Mouse (Mus musculus): ENCODE measurements around the gene Isx. TPM values are rescaled to one million over a fixed set of nuclear protein-coding genes. Genes with fewer than 3 reads are reported as not detected.

The Isx gene
- polyA plus RNA-seq, 1 experiment from 2014 or later = not detected

- Histone ChIP-seq H3K4me1 (ENCODE audit: control insufficient read depth, insufficient read depth, low read length) (no peaks in the 10 kb centered on the region), H3K9me3 (replicated peaks; ENCODE audit: control insufficient read depth, low read length, poor library complexity, severe bottlenecking) (no peaks in the 10 kb centered on the region), H3K4me2 (ENCODE audit: low read length) (no peak overlapping the region), H3K4me3 (ENCODE audit: low read depth, low read length) (no peak overlapping the region), H3K27me3 (ENCODE audit: control insufficient read depth, insufficient read depth, low read depth, low read length) (no peaks in the 10 kb centered on the region), H3K9ac (ENCODE audit: low read depth, low read length) (no peak overlapping the region), H3K36me3 (ENCODE audit: control insufficient read depth, insufficient read depth, low read length) (no peaks in the 10 kb centered on the region), H3K27ac (ENCODE audit: low read length) (no peak overlapping the region)
- ATAC-seq = no peak
- 88% methylated on average over 1 of the region's 1 CpGs for WGBS
Measured at GRCm38 (mm10) chr8:74910708-74911107, 37.7 kb downstream of the Isx start.

DNA sequence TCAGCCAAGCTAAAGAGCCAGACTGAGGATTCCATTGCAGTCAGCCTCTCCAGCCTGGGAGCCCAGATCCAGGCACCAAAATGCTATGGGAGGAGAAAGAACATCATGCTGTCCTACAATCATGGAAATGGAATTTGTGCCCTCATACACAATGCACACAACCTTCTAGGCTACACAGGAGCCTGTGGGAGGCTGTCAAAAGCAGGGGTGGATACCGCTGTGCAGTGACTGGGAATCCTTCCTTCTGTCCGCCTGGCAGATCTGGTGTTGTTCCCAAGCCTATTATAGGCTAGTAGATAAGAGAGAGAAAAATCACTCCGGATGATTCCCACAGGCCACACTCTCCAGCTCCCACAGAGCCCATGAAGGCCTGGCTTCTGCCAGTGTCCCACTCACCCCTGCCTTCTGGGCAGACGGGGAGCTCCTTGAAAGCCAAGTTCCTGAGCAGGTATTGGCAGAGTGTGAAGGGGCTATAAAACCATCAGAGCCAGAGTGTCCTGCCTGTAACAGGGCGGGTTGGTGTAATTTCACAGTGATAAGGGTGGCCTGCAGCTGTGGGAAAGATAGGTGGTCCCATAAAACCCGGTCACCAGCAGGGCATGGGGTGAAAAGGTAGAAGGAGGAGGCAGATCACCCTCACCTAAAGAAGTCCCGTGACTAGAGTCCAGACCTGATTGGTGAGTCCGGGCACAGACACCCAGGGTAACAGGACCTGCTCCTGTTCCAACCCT, 47.9 kb downstream of the Isx start:
- no peaks in the 10 kb centered on the region for H3K9me3 ChIP-seq (replicated peaks; ENCODE audit: control insufficient read depth, low read length, poor library complexity, severe bottlenecking)
- no peak overlapping the region for H3K27ac ChIP-seq (ENCODE audit: low read length)
- no peak overlapping the region for H3K9ac ChIP-seq (ENCODE audit: low read depth, low read length)
- H3K4me3 ChIP-seq (ENCODE audit: low read depth, low read length) = no peak overlapping the region
- no peaks in the 10 kb centered on the region for H3K27me3 ChIP-seq (ENCODE audit: control insufficient read depth, insufficient read depth, low read depth, low read length)
- H3K4me2 ChIP-seq (ENCODE audit: low read length) = no peak overlapping the region
- ATAC-seq = no peak
- WGBS = 82% methylated on average over 8 of the region's 8 CpGs
- no peaks in the 10 kb centered on the region for H3K36me3 ChIP-seq (ENCODE audit: control insufficient read depth, insufficient read depth, low read length)
- H3K4me1 ChIP-seq (ENCODE audit: control insufficient read depth, insufficient read depth, low read length) = no peaks in the 10 kb centered on the region

- Histone ChIP-seq H3K9me3 (replicated peaks; ENCODE audit: control insufficient read depth, low read length, poor library complexity, severe bottlenecking) (no peaks in the 10 kb centered on the region), H3K36me3 (ENCODE audit: control insufficient read depth, insufficient read depth, low read length) (no peaks in the 10 kb centered on the region), H3K9ac (ENCODE audit: low read depth, low read length) (no peak overlapping the region), H3K4me3 (ENCODE audit: low read depth, low read length) (no peak overlapping the region), H3K27ac (ENCODE audit: low read length) (no peak overlapping the region), H3K4me1 (ENCODE audit: control insufficient read depth, insufficient read depth, low read length) (no peaks in the 10 kb centered on the region), H3K27me3 (ENCODE audit: control insufficient read depth, insufficient read depth, low read depth, low read length) (no peaks in the 10 kb centered on the region), H3K4me2 (ENCODE audit: low read length) (no peak overlapping the region)
- WGBS = 85% methylated on average over 4 of the region's 4 CpGs
- peak; percentile 45 for ATAC-seq
Measured at GRCm38 (mm10) chr8:74921882-74922518, 49.0 kb downstream of the Isx start.

- no peaks in the 10 kb centered on the region for H3K27me3 ChIP-seq (ENCODE audit: control insufficient read depth, insufficient read depth, low read depth, low read length)
- no peak overlapping the region for H3K27ac ChIP-seq (ENCODE audit: low read length)
- no peak for ATAC-seq
- no peaks in the 10 kb centered on the region for H3K4me1 ChIP-seq (ENCODE audit: control insufficient read depth, insufficient read depth, low read length)
- no peaks in the 10 kb centered on the region for H3K36me3 ChIP-seq (ENCODE audit: control insufficient read depth, insufficient read depth, low read length)
- H3K4me3 ChIP-seq (ENCODE audit: low read depth, low read length) = no peak overlapping the region
- H3K4me2 ChIP-seq (ENCODE audit: low read length) = no peak overlapping the region
- no peaks in the 10 kb centered on the region for H3K9me3 ChIP-seq (replicated peaks; ENCODE audit: control insufficient read depth, low read length, poor library complexity, severe bottlenecking)
- no peak overlapping the region for H3K9ac ChIP-seq (ENCODE audit: low read depth, low read length)
- 11% methylated on average over 1 of the region's 1 CpGs for WGBS
Measured at GRCm38 (mm10) chr8:74927940-74928339, 55.0 kb downstream of the Isx start.

DNA sequence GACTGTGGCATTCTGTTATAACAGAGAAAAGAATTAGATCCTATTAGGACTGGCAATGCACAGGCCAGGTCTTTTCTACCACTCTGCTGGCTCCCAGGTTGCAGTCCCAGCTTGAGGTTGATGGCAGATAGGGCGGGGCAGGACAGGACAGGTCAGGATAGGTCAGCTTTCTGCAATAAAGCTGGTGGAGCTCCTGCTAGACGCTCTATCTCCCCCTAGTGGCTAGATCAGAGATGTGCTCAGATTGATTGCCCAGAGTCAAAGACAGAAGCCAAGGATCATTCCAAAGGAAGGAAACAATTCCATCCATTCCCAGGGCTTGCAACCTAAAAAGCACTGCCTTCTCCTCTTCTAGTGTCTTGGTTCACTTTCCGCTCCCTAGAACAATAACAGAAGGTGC, 57.8 kb downstream of the Isx start:
- ATAC-seq = 0 out of 2 replicates have a peak, but pooled peaks have one; percentile 19
- WGBS = 17% methylated on average over 3 of the region's 3 CpGs
- H3K27ac ChIP-seq (ENCODE audit: low read length) = no peak overlapping the region

DNA sequence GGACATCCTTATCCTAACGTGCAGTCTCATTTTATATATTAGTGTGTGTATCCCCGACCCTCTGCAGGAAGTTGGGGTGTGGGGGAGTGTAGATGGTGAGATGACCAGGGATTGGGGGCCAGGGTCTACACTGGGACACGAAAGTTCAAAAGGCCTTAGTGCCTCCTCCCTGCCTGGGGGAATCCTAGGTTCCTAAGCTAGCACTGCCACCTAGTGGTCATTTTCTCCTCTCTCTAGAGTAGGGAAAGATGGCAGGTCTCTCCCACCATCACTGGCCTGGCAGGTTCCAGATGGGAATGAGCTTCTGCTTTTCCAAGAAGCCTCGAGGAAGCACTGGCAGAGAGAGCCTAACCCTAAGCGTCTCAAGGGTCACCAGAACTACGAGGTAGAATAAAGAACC, 62.3 kb downstream of the Isx start:
- Histone ChIP-seq H3K27me3 (ENCODE audit: control insufficient read depth, insufficient read depth, low read depth, low read length) (no peaks in the 10 kb centered on the region), H3K4me1 (ENCODE audit: control insufficient read depth, insufficient read depth, low read length) (no peaks in the 10 kb centered on the region), H3K4me3 (ENCODE audit: low read depth, low read length) (no peak overlapping the region), H3K27ac (ENCODE audit: low read length) (no peak overlapping the region), H3K4me2 (ENCODE audit: low read length) (no peak overlapping the region), H3K36me3 (ENCODE audit: control insufficient read depth, insufficient read depth, low read length) (no peaks in the 10 kb centered on the region), H3K9me3 (replicated peaks; ENCODE audit: control insufficient read depth, low read length, poor library complexity, severe bottlenecking) (no peaks in the 10 kb centered on the region), H3K9ac (ENCODE audit: low read depth, low read length) (no peak overlapping the region)
- 22% methylated on average over 6 of the region's 6 CpGs for WGBS
- ATAC-seq = peak; percentile 81

More for the DNA sequence above, 57.8 kb downstream of the Isx start:
- Histone ChIP-seq H3K9ac (ENCODE audit: low read depth, low read length) (no peak overlapping the region), H3K27me3 (ENCODE audit: control insufficient read depth, insufficient read depth, low read depth, low read length) (no peaks in the 10 kb centered on the region), H3K9me3 (replicated peaks; ENCODE audit: control insufficient read depth, low read length, poor library complexity, severe bottlenecking) (no peaks in the 10 kb centered on the region), H3K4me3 (ENCODE audit: low read depth, low read length) (no peak overlapping the region), H3K4me1 (ENCODE audit: control insufficient read depth, insufficient read depth, low read length) (no peaks in the 10 kb centered on the region), H3K4me2 (ENCODE audit: low read length) (no peak overlapping the region), H3K36me3 (ENCODE audit: control insufficient read depth, insufficient read depth, low read length) (no peaks in the 10 kb centered on the region)

- H3K9me3 ChIP-seq (replicated peaks; ENCODE audit: control insufficient read depth, low read length, poor library complexity, severe bottlenecking) = no peaks in the 10 kb centered on the region
- WGBS = 97% methylated on average over 2 of the region's 2 CpGs
- no peak for ATAC-seq
- H3K27ac ChIP-seq (ENCODE audit: low read length) = no peak overlapping the region
- H3K4me1 ChIP-seq (ENCODE audit: control insufficient read depth, insufficient read depth, low read length) = no peaks in the 10 kb centered on the region
- no peaks in the 10 kb centered on the region for H3K36me3 ChIP-seq (ENCODE audit: control insufficient read depth, insufficient read depth, low read length)
- no peak overlapping the region for H3K4me3 ChIP-seq (ENCODE audit: low read depth, low read length)
- no peak overlapping the region for H3K4me2 ChIP-seq (ENCODE audit: low read length)
- H3K9ac ChIP-seq (ENCODE audit: low read depth, low read length) = no peak overlapping the region
- H3K27me3 ChIP-seq (ENCODE audit: control insufficient read depth, insufficient read depth, low read depth, low read length) = no peaks in the 10 kb centered on the region
Measured at GRCm38 (mm10) chr8:74936656-74937055, 63.7 kb downstream of the Isx start.

DNA sequence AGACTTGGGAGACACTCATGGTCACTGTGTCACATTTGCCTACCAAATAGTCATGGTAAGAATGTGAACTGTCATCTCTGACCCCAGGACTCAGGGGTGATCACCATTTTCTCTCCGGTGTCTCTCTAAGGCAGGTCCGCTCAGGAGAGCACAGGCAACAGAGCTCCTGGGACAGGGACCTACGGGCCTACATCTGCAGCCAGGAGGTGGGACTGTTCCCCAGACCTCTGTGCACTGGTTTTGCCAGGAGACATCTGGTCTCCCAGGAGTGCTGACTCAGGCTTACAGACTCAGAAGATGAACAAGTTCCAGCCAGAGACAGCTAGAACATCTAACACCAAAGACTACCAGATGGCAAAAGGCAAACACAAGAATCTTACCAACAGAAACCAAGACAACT, 69.1 kb downstream of the Isx start:
- H3K9ac ChIP-seq (ENCODE audit: low read depth, low read length) = no peak overlapping the region
- H3K4me3 ChIP-seq (ENCODE audit: low read depth, low read length) = no peak overlapping the region
- no peak for ATAC-seq
- H3K4me1 ChIP-seq (ENCODE audit: control insufficient read depth, insufficient read depth, low read length) = no peaks in the 10 kb centered on the region
- H3K27ac ChIP-seq (ENCODE audit: low read length) = no peak overlapping the region
- H3K9me3 ChIP-seq (replicated peaks; ENCODE audit: control insufficient read depth, low read length, poor library complexity, severe bottlenecking) = no peaks in the 10 kb centered on the region
- H3K27me3 ChIP-seq (ENCODE audit: control insufficient read depth, insufficient read depth, low read depth, low read length) = no peaks in the 10 kb centered on the region
- no peaks in the 10 kb centered on the region for H3K36me3 ChIP-seq (ENCODE audit: control insufficient read depth, insufficient read depth, low read length)
- no peak overlapping the region for H3K4me2 ChIP-seq (ENCODE audit: low read length)
- 89% methylated on average over 3 of the region's 3 CpGs for WGBS
